Mouse (Mus musculus) thymus, adult 2 months (tissue): ENCODE measurements around the gene Mylk. TPM values are rescaled to one million over a fixed set of nuclear protein-coding genes. Genes with fewer than 3 reads are reported as not detected.

Source experiments
- DNase-seq: peaks from one replicate; pipeline ENCODE4 v3.0.0; 2021
- H3K27ac ChIP-seq: fragments of 200-500 bp; 2 replicates; pipeline ENCODE4 v1.5.1; 2012; ENCODE audit warnings: low read length, control low read depth; ENCODE audit not compliant: control insufficient read depth, insufficient read depth
- H3K27me3 ChIP-seq: fragments of 200-500 bp; 2 replicates; pipeline ENCODE4 v1.6.1; 2012; ENCODE audit warnings: mild to moderate bottlenecking, low read length, moderate library complexity, mixed read lengths; ENCODE audit not compliant: control insufficient read depth, insufficient read depth
- H3K36me3 ChIP-seq: fragments of 200-500 bp; 2 replicates; pipeline ENCODE4 v1.6.1; 2012; ENCODE audit warnings: mild to moderate bottlenecking, low read length, moderate library complexity; ENCODE audit not compliant: control insufficient read depth, insufficient read depth
- H3K4me1 ChIP-seq: fragments of 200-500 bp; replicated peaks from 2 replicates; pipeline ENCODE4 v1.6.1; 2012; ENCODE audit warnings: low read length; ENCODE audit not compliant: control insufficient read depth, insufficient read depth
- H3K4me3 ChIP-seq: fragments of 200-500 bp; 2 replicates; pipeline ENCODE4 v1.5.1; 2012; ENCODE audit warnings: mild to moderate bottlenecking, low read length, control low read depth, moderate library complexity; ENCODE audit not compliant: control insufficient read depth, insufficient read depth
- CTCF ChIP-seq: fragments of 200-500 bp; IDR thresholded peaks from 2 replicates; pipeline ENCODE4 v1.5.1; 2012; ENCODE audit warnings: mild to moderate bottlenecking, control low read depth, low read length, moderate library complexity, borderline replicate concordance; ENCODE audit not compliant: control insufficient read depth, poor library complexity, insufficient read depth; ENCODE audit errors: extremely low read depth
- POLR2A ChIP-seq: fragments of 200-500 bp; IDR thresholded peaks from 2 replicates; pipeline ENCODE4 v1.6.1; 2012; ENCODE audit warnings: mild to moderate bottlenecking, low read length, control low read depth, moderate library complexity; ENCODE audit not compliant: control insufficient read depth, poor library complexity, insufficient read depth; ENCODE audit errors: extremely low read depth
- WGBS: fragments of 180-500 bp; shearing (Covaris S2); methylation state at CpG from one replicate; pipeline ENCODE4 v1.1.7; 2018; 5-methylcytosine and 5-hydroxymethylcytosine counted together
- polyA plus RNA-seq: library from polyadenylated mRNA; depleted of rRNA; stranded (reverse); fragments of >200 nt; gene quantifications from 2 replicates; pipeline ENCODE4 v1.2.3, GENCODE M21; 2012

Gene Mylk
- polyA plus RNA-seq, 1 experiment, result 7.2 TPM

- no peaks in the 10 kb centered on the region for H3K27me3 ChIP-seq
- TF ChIP-seq CTCF (no peak), POLR2A (no peak)
- H3K4me1 ChIP-seq, result no peaks in the 10 kb centered on the region
- no peak for DNase-seq
- H3K27ac ChIP-seq, result no peak overlapping the region
- WGBS, result 93% methylated on average over 5 of the region's 5 CpGs
- no peaks in the 10 kb centered on the region for H3K36me3 ChIP-seq
- no peak overlapping the region for H3K4me3 ChIP-seq
Measured at GRCm38 (mm10) chr16:34939951-34940350, 194.9 kb downstream of the Mylk start.

- no peaks in the 10 kb centered on the region for H3K4me1 ChIP-seq
- H3K27me3 ChIP-seq, result no peaks in the 10 kb centered on the region
- DNase-seq, result no peak
- no peaks in the 10 kb centered on the region for H3K36me3 ChIP-seq
- 79% methylated on average over 5 of the region's 5 CpGs for WGBS
- no peak overlapping the region for H3K27ac ChIP-seq
- no peak for TF ChIP-seq POLR2A
- TF ChIP-seq CTCF, result no peak
- no peak overlapping the region for H3K4me3 ChIP-seq
Measured at GRCm38 (mm10) chr16:34940363-34940762, 195.4 kb downstream of the Mylk start.

GRCm38 (mm10) chr16:34941915-34942314 is 196.9 kb downstream of the Mylk start:
- Histone ChIP-seq H3K4me3 (no peak overlapping the region), H3K36me3 (no peaks in the 10 kb centered on the region), H3K27me3 (no peaks in the 10 kb centered on the region), H3K27ac (no peak overlapping the region), H3K4me1 (no peaks in the 10 kb centered on the region)
- 9% methylated on average over 3 of the region's 3 CpGs for WGBS
- no peak for DNase-seq
- no peak for TF ChIP-seq CTCF
- no peak for TF ChIP-seq POLR2A

DNA sequence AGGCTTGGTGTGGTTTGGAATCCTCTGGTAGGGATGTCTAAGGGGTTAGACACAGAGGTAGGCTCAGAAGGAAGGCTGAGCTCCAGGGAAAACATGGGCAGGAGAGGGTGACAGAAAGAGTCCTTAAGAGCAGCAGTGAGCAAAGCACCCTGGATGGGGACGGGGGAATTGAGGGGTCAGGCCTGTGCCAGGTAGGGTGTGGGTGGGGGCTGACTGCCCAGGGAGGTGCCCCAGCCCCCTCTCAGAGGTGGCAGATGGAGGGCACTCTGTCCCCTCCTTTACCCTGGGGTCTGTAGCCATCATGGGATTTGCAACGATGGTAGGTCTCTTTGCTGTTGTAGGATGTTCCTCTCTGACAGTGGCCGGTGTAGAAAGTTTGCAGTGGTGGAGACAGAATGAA is 201.3 kb downstream of the Mylk start:
- 92% methylated on average over 3 of the region's 3 CpGs for WGBS
- H3K4me1 ChIP-seq, result no peaks in the 10 kb centered on the region
- no peak overlapping the region for H3K4me3 ChIP-seq
- no peak for TF ChIP-seq CTCF
- TF ChIP-seq POLR2A, result no peak
- H3K27me3 ChIP-seq, result no peaks in the 10 kb centered on the region
- DNase-seq, result no peak
- H3K27ac ChIP-seq, result no peak overlapping the region
- no peaks in the 10 kb centered on the region for H3K36me3 ChIP-seq

DNA sequence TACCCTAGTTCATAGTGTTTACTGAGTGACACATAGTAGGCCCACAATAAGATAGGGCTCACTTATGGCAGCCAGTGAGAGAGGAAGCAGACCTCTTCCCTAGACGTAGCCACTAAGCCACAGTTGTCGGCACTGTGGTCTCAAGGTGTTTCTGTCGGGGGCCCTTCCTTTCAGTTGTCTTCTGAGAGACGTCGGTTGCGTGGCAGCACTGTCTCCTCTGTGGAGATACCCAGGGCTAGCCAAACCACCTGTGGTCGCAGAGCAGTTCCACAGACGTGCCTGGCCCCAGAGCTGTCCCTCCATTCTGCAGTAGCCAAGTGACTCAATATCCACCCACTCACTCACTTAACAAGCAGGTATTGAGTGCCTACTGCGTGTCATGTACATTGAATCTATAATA is 205.9 kb downstream of the Mylk start:
- no peak for DNase-seq
- no peaks in the 10 kb centered on the region for H3K27me3 ChIP-seq
- H3K4me3 ChIP-seq, result no peak overlapping the region
- 23% methylated on average over 9 of the region's 9 CpGs for WGBS
- H3K4me1 ChIP-seq, result no peaks in the 10 kb centered on the region
- TF ChIP-seq POLR2A, result no peak
- no peak for TF ChIP-seq CTCF
- no peaks in the 10 kb centered on the region for H3K36me3 ChIP-seq
- H3K27ac ChIP-seq, result no peak overlapping the region

GRCm38 (mm10) chr16:34952254-34952653 is 207.2 kb downstream of the Mylk start:
- 43% methylated on average over 5 of the region's 5 CpGs for WGBS
- H3K4me3 ChIP-seq, result no peak overlapping the region
- no peaks in the 10 kb centered on the region for H3K36me3 ChIP-seq
- no peaks in the 10 kb centered on the region for H3K27me3 ChIP-seq
- DNase-seq, result no peak
- TF ChIP-seq CTCF (no peak), POLR2A (no peak)
- no peak overlapping the region for H3K27ac ChIP-seq
- H3K4me1 ChIP-seq, result no peaks in the 10 kb centered on the region

DNA sequence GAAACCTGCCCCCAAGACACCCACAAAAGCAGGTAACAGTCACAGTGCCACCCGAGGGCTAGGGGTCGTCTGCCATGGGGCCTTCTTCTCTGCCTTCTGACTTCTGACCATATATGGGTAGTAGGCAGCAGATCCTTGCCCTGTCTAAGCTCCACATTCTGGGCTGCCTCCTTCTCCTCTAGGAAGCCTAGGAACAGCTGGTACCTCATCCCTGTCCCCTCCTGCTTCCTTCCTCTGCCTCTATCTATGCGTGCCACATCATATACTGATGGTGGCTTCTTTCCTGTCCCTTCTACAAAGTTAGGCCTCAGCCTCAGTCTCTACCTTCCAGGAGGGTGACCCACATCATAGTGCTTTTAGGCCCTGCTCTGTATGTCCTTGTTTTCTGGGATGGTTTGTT is 207.8 kb downstream of the Mylk start:
- DNase-seq, result no peak
- Histone ChIP-seq H3K27ac (no peak overlapping the region), H3K4me3 (no peak overlapping the region), H3K36me3 (no peaks in the 10 kb centered on the region), H3K4me1 (no peaks in the 10 kb centered on the region), H3K27me3 (no peaks in the 10 kb centered on the region)
- TF ChIP-seq POLR2A (no peak), CTCF (no peak)
- WGBS, result 54% methylated on average over 3 of the region's 3 CpGs
